Mouse (Mus musculus) lung, postnatal 25 days (tissue): ENCODE results near the gene Fbxo24.
"Not testable (repeated sequence)": the region's sequence is repeated elsewhere in the genome, so short reads cannot be mapped to it uniquely, and the experiment has no call there.

Source experiments
- DNase-seq: peaks from one replicate; pipeline ENCODE4 v3.0.0; 2022; ENCODE audit warnings: low spot score

Fbxo24 gene

DNA sequence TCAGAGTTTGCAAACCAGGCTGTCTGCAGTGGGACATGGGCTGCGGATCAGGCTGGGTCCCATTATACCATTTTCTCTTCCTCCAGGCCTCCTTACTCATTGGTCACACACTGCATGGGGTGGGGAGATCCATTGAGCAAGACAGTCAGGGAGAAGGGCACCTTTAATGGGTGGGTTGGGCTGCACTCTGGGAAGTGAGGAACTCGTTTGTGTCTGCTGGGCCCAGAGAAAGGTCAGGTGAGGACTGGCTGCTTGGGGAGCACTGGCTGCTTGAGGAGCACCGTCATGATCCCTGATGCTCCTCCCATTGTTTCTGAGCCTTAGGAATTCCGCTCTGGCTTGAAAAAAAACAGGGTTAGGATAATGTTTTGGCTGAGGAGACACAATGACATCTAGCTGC, 14.1 kb upstream of the Fbxo24 start:
- no peak for DNase-seq

DNA sequence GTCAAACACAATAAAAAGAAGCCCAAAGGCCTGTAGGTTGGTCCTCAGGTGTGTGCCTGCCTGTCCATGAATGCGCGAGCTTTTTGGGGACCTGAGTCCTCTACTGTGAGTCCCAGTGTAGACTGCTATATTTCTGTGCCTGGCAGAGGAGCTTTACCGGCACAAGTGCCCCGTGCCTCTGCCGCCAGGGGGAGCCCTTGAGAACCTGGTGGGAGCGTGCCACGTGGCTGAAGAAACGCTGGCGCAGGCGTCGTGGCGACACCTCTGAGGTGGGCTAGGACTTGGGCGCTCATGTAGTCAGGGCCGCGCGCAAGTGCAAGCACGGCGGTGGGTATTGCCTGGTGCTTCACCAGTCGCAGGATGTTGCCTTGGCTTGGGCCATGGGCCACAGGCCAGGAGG, 12.3 kb upstream of the Fbxo24 start, which contains the start of gene Sap25:
Gene Sap25, plus strand, starts transcription at position 281 of the 400 bp plus-strand sequence.
- no peak for DNase-seq

DNA sequence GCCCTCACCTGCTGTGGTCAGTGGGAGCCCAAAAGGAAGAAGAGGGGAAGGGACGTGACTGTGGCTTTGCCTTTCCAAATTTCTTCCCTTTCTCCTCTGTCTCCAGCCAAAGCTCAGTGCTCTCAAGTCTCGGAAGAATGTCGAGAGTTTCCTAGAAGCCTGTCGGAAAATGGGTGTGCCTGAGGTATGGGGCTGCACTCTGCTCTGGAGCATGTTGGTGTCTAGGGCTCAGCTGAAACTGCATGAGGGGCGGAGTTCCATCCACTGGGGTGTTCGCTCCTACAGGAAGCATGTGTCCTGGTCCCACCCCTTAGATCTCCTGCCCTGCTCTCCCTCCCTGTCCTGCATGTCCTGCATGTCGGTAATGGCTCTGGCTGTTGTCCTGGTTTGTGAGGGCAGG, 10.7 kb upstream of the Fbxo24 start:
- peak; percentile 60 for DNase-seq

DNA sequence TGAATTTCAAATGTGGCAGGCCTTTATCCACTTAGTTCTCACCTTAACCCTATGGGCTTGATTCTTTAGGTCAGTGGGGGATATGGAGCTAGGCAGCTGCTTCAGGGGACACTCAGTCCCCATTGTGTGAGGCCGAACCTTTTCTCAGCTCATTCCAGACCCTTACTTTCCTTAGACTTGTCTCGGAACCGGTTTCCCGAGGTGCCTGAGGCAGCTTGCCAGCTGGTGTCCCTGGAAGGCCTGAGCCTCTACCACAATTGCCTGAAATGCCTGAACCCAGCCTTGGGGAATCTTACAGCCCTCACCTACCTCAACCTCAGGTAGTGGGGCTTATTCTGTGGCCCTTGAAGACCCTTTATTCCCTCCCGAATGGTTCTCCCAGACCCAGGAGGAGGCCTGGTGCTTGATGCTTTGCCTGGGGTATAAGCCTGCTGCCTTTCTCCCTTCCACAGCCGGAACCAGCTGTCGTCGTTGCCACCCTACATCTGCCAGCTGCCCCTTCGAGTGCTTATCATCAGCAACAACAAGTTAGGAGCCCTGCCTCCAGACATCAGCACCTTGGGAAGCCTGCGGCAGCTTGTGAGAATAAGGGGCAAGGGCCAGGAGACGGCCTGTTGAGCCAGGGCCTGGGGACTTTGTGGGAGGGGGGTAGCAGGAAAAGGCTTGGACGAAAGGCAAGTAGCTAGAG, 4.7 kb upstream of the Fbxo24 start:
- peak; percentile 75 for DNase-seq

DNA sequence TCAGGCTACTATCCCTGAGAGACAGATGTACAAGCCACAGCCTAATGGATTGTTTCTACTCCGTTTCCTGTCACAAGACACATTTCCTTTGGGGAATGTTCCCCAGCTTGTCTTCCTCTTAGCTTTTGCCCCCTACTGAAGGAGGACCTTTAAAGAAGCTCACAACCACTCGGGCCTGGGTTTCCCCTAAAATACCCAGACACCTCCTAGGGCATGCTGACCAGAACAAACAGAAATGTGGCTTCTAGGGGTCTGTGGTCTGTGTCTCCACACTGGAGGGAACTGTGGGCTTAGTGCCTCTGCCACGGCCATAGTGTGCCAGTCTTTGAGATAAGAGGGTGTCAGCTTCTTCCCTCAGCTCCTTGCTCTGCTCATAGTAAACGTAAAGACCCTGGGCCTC, 2.8 kb upstream of the Fbxo24 start:
- DNase-seq = no peak

DNA sequence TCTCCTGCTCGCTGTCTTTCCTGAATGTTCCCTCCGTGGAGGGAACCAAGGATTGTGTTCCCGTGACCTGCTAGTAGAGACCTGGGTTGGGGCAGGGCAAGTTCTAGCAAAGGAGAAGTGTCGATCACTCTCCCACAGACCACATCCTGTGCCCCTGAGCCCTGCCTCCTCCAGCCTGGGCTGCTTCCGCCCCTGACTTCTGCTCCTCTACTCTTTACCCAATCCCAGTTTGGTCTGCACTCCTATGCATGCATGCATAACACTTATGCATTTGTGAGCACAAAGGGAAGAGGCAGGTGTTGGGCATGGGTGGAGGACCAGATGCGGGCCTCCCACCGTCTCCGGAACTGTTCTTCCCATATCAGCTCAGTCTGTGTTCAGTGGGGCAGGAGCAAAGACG, 2.4 kb upstream of the Fbxo24 start:
- peak; percentile 79 for DNase-seq

DNA sequence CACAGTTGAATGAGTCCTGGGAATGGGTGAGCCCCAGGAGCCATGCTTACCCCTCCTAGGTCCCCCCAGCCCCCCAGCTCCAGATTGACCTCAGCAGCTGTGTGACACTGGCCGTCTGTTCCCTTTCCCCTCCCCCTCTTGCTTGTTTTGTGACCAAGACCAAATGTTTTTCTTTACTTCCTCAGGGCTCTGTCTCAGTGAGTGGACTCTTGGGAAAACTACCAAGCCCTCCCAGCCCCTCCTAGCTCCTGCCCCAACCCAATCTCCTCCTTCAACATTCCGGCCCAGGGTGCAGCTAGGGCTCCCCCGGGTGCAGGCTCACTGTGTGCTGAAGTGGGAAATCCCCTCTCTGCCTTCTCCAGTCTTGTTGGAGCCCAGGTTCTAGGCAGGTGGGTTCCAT, 1.8 kb upstream of the Fbxo24 start:
- peak; percentile 74 for DNase-seq

DNA sequence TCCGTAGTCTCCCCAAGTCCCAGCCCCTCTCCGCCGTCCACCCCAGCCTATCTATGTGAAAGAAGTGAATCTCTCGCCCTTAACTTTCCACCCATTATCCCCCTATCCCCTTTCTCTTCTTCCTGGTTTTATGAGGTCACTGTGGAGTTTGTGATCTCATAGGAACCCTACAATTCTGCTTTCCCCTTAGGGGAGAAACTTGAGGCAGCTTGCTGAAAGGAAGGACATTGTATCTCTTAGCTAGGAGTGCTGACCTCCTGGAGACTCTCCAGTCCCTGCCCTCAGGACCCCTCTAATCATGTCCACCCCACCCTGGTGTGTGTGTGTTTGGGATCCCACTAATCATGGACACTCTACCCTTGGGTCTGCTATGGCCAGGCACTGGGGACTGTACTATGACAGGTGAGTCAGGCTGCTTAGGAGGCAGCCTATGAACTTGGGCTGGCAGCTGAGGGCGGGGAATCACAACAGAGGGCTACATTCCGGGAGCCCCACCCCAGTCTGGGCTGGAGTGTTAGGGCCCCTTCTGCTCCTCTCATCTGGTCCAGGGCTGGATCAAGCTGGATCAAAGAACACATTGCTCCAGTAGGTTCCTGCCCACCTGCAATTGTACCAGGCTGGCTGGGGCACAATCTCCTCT, 1.2 kb upstream of the Fbxo24 start:
- DNase-seq = peak; percentile 72

DNA sequence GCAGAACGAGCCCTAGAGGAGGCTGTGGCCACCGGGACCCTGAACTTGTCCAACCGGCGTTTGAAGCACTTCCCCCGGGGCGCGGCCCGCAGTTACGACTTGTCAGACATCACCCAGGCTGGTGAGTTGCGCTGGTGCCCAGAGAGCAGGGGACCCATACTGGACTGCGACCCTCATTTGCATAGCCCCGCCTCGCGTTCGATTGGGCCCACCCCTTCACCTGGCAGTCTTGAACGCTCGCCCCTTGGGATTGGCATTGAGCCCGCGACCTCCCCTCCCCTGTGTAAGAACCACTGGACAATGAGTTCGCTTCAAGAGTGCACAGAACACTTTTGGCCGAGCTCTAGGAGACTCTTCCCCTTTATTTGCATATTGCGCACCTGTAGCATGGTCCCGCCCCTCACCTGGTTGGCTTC, 512 bp upstream of the Fbxo24 start:
- peak; percentile 70 for DNase-seq

DNA sequence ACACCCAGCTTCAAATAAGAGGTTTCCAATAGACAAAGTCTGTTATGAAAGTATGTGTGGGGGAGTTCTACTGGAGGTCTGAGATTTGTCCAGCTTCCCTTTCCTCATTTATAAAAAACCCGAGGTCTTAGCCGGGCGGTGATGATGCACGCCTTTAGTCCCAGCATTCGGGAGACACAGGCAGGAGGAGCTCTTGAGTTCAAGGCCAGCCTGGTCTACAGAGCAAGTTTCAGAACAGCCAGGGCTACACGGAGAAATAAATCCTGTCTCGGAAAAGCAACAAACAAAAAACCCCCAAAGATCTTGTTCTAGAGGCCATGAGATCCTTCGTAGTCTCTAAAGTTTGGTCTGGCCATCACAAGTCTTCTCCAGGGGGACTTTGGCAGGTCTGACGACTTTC, 811 bp downstream of the Fbxo24 start:
- no peak for DNase-seq

DNA sequence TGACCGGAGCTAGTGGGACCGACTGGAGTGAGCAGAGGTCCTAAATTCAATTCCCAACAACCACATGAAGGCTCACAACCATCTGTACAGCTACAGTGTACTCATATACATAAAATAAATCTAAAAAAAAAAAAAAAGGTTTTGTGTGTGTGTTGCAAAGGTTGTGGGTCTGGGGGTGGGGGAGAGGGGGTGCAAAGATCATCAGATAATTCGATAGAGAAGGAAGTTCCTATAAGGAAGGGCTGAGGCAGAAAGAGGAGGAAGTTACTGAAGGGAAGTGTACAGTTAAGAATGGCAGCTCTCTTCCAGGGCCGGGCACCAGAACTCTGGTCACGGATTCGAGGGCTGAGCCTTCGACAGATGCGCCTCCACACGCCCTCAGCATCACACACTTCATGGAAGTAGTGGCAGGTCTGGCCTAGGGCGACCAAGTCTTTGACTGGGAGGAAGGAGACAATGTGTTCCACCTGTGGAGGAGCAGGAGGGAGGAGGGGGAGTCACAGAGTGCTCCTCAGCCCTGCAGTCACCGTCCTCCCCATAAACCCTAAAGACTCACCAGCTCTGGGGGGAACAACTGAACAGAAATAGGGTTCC, 4.8 kb downstream of the Fbxo24 start:
- no peak for DNase-seq

DNA sequence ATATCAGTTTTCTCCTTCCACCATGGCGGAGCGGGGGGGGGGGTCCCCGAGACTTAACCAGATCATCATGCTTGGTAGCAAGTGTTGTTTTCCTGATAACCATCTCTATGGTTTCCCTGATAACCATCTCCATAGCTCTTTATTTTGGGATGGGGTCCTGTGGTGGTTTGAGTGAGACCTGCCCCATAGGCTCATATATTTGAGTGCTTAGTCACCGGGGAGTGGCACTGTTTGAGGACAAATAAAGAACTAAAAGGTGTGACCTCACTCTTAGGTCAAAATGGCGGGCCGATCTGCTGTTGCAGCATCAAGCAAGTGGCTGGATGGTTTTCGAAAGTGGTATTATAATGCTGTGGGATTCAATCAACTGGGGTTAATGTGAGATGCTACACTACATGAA, 13.5 kb downstream of the Fbxo24 start:
- DNase-seq = no peak

DNA sequence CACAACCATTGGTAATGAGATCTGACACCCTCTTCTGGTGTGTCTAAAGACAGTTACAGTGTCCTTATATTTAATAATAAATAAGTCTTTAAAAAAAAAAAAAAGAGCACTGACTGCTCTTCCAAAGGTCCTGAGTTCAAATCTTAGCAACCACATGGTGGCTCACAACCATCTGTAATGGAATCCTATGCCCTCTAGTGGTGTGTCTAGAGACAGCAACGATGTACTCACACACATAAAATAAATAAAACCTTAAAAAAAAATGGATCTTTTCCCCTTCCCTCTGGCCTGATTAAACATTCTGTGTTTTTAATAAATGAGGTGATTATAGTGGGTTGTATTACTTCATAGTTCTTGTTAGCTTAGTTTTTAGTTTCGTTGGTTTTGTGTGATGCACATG, 13.9 kb downstream of the Fbxo24 start:
- not testable (repeated sequence) for DNase-seq

DNA sequence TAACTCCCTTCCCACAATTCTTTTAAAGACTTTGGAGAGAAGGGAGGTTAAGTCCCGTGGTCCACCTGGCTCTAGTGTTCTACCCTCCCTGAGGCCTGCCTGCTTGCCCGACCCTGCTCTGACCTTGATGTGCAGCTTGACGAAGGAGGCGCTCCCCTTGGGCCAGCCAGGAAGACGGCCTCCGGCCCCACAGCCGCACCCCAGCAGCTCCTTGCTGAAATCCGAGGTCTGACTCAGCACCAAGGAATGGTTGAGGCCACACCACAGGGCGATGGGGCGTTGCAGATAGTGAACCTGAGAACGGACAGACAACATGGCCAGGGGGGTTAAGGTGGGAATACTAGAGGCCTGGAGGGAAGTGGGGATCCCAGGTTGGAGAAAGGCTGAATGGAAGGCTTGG, 15.3 kb downstream of the Fbxo24 start, which contains the start of gene Pcolce:
Gene Pcolce, minus strand, starts transcription at position 235 of the 400 bp plus-strand sequence.
- peak; percentile 52 for DNase-seq

DNA sequence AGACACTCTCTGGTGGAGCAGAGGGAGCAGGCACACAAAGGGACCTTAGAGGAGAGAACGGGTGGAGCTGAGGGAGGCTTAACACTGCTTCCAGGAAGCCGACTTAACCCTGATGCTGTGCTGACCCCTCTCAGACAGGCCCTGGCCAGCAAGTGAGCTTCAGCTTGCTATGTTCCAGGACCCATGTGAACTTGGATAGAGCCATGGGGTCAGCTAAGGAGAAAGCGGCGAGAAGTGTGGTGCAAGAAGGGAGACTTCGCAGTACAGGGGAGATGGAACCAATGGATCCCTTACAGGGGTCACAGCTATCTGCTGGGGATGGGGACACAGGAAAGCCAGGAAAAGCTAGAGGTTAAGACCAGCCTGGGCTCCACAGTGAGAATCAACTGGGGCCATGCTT, 15.7 kb downstream of the Fbxo24 start:
- DNase-seq = peak; percentile 33

DNA sequence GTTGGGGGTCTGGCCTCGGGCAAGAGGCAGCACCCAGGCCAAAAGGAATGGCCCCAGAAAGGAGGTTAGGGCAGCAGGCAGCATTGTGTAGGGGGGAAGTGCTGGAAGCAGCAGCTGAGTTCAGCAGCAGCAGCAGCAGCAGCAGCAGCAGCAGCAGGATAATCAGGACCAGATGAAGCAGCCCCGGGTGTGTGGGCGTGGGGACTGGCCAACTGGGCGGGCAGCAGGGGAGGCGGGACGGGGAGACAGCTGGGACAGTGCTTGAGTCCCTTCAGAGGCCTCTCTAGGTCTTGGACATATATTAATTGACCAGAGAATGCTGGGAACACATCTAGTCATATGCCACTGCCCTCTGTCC, 17.6 kb downstream of the Fbxo24 start:
- peak; percentile 53 for DNase-seq

DNA sequence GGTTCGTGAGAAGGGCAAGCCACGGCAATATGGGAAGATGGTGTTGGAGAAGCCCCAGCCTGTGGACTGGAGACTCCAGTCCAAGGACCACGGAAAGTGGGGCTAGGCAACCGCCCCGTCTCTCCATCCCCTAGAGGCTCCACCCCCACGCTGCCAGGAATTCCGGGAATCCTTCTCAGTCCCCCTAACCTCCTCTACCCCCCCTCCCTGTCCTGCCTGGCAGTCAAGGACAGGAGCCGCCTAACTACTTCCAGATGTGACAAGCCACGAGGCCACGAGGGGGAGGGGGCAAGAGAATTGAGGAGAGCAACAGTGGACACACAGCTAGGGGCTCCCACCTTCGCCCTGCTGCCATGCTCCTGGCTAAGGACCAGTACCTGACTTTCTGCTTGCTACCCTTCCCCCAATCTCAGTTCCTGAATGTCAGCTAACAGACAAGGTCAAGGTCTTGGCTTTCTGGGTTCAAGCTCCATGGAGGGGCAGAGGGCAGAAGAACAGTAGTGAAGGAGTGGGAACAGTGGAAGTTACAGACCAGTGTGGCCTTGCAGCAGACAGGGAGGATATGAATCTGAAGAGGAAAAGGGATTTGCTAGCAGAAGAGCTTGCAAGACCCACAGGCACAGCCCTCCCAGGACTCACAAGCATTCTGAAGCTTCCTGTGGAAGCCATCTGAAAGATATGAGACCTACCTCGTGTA, 18.1 kb downstream of the Fbxo24 start:
- DNase-seq = peak; percentile 78

DNA sequence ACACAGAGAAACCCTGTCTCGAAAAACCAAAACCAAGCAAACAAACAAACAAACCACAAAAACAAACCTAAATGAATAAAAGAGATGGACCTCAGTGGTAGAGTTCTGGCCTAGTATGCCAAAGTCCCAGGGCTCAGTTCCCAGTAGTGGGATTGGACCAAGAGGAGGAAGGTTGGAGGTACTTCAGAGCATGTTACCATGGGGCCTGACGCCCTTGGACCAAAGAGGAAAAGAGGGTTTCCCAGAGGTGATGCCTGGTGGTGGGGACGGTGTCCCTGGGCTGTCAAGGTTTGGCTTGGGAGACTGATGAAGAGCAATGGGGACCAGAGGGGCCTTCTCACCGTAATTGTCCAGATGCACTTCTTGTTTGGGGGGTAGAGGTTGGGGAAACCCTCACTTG, 18.7 kb downstream of the Fbxo24 start:
- DNase-seq = no peak

DNA sequence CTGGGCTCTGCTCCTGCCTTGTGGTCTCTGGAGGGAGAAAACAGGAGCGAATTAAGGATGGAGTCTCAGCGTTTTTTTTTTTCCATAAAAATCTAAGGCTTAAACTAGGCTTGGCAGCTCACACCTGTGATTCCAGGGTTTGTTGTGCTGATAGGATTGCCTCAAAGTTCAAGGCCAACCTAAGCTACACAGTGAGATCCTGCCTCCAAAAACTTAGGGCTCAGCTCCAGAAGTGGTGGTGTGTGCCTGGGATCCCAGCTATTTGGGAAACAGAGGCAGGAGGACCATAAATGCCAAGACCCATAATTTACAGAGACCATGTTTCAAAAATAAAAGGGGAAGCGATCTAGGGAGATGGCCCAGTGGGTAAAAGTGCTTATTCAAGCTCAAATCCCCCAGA, 19.5 kb downstream of the Fbxo24 start:
- DNase-seq = no peak

DNA sequence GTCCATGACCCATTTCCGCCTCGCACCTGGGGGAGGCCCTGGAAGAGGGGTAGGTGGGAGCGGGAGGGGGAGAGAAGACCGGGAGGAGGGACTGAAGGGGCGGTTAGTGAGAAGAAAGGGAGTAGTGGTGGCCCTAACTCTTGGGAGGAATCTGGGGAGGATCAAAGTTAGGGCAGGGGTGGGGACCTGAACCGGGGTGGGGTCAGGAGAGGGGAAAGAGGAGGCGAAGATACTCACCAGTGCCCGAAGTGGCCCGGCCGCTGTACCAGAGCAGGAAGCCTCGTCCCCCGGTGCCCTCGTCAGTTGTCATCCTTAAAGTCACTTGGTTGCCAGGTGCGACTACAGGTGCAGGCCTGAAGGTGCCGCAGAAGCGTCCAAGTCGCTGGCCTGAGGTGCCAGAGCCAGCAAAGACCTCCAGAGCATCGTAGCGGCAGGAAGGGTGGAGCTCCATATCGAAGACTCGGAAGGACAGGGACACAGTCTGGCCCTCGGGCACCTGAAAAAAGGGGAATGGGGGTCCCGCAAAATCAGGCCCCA, 20.1 kb downstream of the Fbxo24 start:
- DNase-seq = no peak

DNA sequence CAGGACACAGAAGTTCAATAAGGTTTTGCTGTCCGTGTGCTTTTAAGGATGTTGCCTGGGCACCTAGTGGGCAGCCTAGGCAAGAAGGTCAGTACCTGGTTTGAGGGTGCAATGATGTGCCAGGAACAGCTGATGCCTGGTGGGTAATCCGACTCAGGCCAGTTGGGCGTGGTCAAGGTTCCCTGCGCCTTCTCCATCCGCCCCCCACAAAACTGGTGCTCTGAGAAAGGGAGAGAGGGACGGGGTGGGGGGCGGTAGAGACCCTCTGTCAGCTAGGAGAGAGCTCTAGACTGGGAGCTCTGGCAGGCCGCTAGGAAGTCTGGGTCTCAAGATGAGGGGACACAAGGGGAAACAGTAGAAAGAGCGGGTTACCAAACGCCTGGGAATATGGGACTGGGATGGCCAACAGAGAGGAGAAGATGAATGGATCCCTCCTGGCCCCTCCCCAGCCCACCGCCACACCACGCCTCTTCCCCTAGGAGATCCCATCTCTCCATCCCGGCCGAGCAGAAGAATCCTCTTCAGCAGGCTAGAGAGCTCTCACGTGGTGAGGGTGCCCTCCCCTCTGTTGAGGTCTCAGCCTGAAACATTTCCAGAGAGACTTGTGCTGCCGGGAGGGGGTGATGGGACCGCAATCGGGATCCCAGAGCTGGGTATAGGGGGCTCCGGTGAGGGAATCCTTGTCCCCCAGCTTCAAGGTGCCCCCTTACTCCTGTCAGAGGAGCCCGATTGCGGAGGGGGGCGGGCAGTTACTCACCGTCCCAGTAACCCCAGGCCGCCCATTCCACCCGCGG, 20.7 kb downstream of the Fbxo24 start:
- DNase-seq = no peak

DNA sequence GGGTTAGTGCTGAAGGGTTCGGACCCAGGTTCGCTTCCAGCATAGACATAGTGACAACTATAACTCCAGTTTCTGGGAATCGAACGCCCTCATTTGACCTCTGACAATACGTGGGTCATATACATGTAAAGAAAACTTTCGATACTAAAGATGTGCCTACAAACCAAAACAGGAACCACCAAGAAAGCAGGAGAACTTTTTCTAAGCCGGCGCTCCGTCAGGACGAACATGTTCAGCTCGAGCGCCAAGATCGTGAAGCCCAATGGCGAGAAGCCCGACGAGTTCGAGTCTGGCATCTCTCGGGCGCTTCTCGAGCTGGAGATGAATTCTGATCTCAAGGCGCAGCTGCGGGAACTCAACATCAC, 27.5 kb downstream of the Fbxo24 start:
- DNase-seq = no peak
